Mouse (Mus musculus) embryonic facial prominence, embryonic 10.5 days (tissue): ENCODE results near the gene Myh9. TPM values are rescaled to one million over a fixed set of nuclear protein-coding genes. Genes with fewer than 3 reads are reported as not detected.

Source experiments
- DNase-seq: peaks from one replicate; pipeline ENCODE4 v3.0.0-alpha.2; 2017; ENCODE audit warnings: low spot score
- H3K27ac ChIP-seq: fragments of 300-500 bp; sonication (generic); replicated peaks from 2 replicates; pipeline ENCODE4 v1.5.1; 2016; ENCODE audit warnings: mild to moderate bottlenecking
- H3K27me3 ChIP-seq: fragments of 300-500 bp; sonication (generic); replicated peaks from 2 replicates; pipeline ENCODE4 v1.6.1; 2016; ENCODE audit warnings: low read depth, mild to moderate bottlenecking; ENCODE audit not compliant: poor library complexity, severe bottlenecking
- H3K36me3 ChIP-seq: fragments of 300-500 bp; sonication (generic); replicated peaks from 2 replicates; pipeline ENCODE4 v1.6.1; 2016; ENCODE audit warnings: mild to moderate bottlenecking, moderate library complexity
- H3K4me1 ChIP-seq: fragments of 300-500 bp; sonication (generic); 2 replicates; pipeline ENCODE4 v1.6.1; 2016
- H3K4me3 ChIP-seq: fragments of 300-500 bp; sonication (generic); 2 replicates; pipeline ENCODE4 v1.5.1; 2016; ENCODE audit warnings: mild to moderate bottlenecking, moderate library complexity
- H3K9me3 ChIP-seq: fragments of 300-500 bp; sonication (generic); 2 replicates; pipeline ENCODE4 v1.6.1; 2016; ENCODE audit warnings: mild to moderate bottlenecking
- WGBS: fragments of 180-500 bp; shearing (Covaris S2); methylation state at CpG from one replicate; pipeline ENCODE4 v1.1.7; 2016; 5-methylcytosine and 5-hydroxymethylcytosine counted together
- polyA plus RNA-seq: library from polyadenylated mRNA; unstranded; fragments of >200 nt; fragmentation: Nextera tagmentation; extraction: Ambion mirVana; gene quantifications from 2 replicates; pipeline ENCODE4 v1.2.1, GENCODE M21; 2016

Gene Myh9
- polyA plus RNA-seq, 1 experiment from 2014 or later, result 46.9 TPM

DNA sequence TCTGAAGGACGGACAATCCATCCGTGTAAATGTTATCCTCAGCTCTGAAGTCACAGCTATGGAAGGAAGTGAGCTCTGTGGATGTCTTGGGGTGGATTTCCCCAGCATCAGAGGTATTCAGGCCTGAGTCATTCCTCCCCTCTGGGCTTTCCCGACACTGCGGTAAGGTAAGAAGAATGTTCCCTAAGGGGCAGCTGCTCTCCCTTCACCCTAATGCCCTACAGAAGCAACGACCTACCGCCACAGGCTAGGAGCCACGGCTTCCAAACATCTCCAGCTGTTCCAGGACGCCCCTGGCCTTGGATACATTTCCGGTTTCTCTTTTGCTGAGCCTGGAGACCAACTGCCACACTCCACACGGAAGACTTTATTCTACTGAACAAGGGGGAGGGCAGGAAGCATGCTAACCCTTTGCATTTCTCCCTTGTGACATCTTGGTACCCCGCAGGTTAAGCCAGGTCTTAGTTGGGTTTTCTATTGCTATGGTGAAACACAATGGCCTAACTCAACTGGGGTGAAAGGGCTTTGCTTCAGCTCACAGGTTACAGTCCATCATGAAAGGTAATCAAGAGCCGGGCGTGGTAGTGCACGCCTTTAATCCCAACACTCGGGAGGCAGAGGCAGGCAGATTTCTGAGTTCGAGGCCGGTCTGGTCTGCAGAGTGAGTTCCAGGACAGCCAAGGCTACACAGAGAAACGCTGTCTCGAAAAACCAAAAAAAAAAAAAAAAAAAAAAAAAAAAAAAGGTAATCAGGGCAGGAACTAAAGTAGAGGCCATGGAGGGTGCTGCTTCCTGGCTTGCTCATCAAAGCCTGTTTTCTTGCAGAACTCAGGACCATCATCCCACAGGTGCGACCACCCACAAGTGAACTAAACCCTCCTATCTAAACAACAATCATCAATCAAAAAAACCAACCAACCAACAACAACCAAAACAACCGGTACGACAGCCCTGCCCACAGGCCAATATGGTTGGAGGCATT, 21.3 kb upstream of the Myh9 start:
- WGBS, result 88% methylated on average over 22 of the region's 22 CpGs
- Histone ChIP-seq H3K9me3 (no peaks in the 10 kb centered on the region), H3K27ac (no peak overlapping the region), H3K27me3 (no peaks in the 10 kb centered on the region), H3K36me3 (no peaks in the 10 kb centered on the region), H3K4me3 (no peak overlapping the region), H3K4me1 (peaks cover 8% of the 10 kb centered on the region)
- DNase-seq, result no peak

DNA sequence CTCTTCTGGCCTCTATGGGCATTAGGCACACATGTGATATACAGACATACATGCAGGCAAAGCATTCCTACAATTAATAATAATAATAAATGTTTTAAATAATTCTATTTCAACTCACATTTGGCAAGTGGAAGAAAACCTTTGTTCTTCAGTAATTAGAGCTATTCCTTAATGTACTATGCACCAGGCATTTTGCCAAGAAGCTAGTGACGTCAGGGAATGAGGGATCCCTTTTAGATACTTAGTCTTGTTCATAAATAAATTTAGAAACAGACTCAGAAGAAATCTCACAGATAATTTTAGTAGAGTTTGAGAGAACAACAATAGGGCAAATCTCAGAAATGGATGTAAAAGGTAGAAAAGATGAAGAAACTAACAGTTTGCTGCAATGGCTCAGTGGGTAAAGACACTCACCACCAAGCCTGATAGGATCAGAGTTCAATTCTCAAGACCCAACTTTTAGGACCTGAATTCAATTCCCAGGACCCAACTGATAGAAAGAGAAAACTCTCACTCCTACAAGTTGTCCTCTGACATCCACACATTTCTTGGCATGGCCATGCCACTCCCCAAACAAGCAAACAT, 18.2 kb upstream of the Myh9 start:
- Histone ChIP-seq H3K27ac (no peak overlapping the region), H3K4me3 (no peak overlapping the region), H3K9me3 (no peaks in the 10 kb centered on the region), H3K4me1 (peaks cover 15% of the 10 kb centered on the region), H3K36me3 (no peaks in the 10 kb centered on the region), H3K27me3 (no peaks in the 10 kb centered on the region)
- no peak for DNase-seq
- WGBS, result 84% methylated on average over 1 of the region's 1 CpGs

DNA sequence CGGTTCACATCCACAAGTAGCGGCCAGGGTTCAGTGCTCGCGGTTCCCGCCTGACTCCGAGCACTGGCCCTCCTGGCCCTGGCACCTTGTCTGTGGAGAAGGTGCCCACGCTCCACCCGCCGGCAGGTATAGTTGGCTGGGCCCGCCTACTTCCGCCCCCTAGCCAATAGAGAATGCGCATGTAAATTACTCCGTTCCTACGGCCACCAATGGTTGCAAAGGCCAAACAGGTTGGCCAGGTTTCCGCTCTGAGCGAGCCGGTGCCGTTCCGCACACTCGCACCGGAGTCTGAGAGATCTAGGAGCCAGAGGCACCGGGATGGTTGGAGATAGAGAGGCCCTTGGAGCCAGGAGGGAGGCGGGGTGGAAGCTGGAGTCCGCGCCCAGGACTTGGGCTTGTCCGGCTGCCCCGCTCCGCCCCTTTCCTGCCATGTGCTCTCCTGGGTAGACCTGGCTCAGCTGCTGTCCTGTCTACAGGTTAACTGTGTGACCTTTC, 15.7 kb upstream of the Myh9 start:
- Histone ChIP-seq H3K27me3 (no peaks in the 10 kb centered on the region), H3K36me3 (no peaks in the 10 kb centered on the region), H3K4me1 (peaks cover 15% of the 10 kb centered on the region), H3K4me3 (peak overlapping the region; percentile 67), H3K9me3 (no peaks in the 10 kb centered on the region), H3K27ac (peak overlapping the region; percentile 75)
- peak; percentile 84 for DNase-seq
- WGBS, result 2% methylated on average over 28 of the region's 28 CpGs

DNA sequence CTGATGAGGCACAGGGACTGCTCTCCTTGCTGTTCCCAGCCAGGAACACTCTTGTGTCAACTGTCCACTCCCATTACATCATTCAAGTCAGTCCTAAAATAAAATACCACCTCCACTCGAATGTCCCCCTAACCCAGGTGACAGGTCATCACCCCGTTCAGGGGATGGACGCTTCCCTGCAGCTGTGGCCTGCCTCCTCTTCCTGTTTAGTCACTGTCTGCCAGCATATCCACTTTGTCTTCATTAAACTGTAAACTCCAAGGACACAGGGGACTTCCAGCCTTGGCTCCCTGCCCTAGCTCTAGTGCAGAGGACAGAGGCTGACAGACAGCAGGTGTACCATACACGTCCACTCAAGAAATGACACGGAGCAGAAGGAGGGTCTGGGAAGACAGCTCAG, 14.6 kb upstream of the Myh9 start:
- Histone ChIP-seq H3K27me3 (no peaks in the 10 kb centered on the region), H3K36me3 (no peaks in the 10 kb centered on the region), H3K4me1 (peaks cover 15% of the 10 kb centered on the region), H3K9me3 (no peaks in the 10 kb centered on the region), H3K4me3 (no peak overlapping the region), H3K27ac (no peak overlapping the region)
- 71% methylated on average over 5 of the region's 5 CpGs for WGBS
- DNase-seq, result no peak

DNA sequence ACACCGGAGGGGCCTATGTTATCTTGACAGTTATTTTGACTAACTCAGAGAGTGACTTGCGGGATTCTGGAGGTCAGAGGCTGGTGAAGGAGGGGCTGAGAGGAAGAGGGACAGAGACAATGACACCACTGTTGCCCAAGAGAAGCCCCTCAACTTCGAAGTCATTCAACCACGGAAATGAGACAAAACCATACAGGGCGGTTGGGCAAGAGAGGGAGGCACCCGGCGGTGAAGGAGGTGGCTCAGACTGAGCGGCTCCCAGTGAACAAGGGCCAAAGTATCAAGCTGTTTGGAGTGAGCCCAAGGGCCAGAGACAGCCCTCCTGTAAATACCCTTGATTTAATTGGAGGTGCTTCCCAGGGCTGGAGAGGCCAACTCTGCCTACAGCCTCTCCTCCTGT, 13.3 kb upstream of the Myh9 start:
- Histone ChIP-seq H3K27me3 (no peaks in the 10 kb centered on the region), H3K36me3 (no peaks in the 10 kb centered on the region), H3K4me1 (peaks cover 21% of the 10 kb centered on the region), H3K4me3 (no peak overlapping the region), H3K27ac (no peak overlapping the region; the same call in 1 of the 2 replicates), H3K9me3 (no peaks in the 10 kb centered on the region)
- WGBS, result 35% methylated on average over 8 of the region's 8 CpGs
- no peak for DNase-seq

DNA sequence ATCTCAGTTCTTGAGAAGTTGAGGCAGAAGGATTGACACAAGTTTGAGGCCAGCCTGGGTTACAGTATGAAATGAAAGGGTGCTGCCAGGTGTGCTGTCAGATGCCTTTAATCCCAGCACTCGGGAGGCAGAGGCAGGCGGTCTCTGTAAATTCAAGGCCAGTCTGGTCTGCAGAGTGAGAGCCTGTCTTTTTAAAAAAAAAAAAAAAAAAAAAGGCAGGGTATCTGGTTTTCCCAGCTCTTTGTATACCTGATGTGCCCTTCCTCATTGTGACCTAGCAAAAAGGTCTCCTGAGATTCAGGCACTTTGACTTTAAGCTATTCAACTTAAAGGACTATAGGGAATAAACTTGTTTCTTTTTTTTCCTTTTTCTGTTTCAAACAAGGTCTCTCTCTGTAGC, 10.0 kb upstream of the Myh9 start:
- no peaks in the 10 kb centered on the region for H3K9me3 ChIP-seq
- H3K27me3 ChIP-seq, result no peaks in the 10 kb centered on the region
- no peak overlapping the region for H3K4me3 ChIP-seq
- H3K36me3 ChIP-seq, result no peaks in the 10 kb centered on the region
- peaks cover 24% of the 10 kb centered on the region for H3K4me1 ChIP-seq
- 86% methylated on average over 2 of the region's 2 CpGs for WGBS
- no peak for DNase-seq
- no peak overlapping the region for H3K27ac ChIP-seq

DNA sequence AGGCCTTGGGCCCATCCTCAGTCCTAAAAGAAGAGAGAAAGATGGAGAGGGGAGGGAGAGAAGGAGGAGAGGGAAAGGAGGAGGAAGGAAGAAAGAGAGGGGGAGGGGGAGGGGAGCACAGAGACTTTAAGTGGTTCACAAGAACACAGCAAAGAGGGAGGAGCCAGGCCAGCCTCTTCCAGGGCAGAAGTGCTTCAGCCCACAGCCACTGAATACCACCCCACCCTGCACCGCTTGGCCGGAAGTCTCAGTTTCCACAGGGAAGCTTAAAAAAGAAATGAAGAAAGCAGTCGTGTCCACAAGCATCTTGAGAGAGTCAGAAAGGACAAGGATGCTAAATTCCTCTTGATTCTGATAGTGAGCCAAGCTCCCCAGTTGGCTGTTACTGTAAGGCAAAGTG, 9.2 kb upstream of the Myh9 start:
- Histone ChIP-seq H3K4me1 (peaks cover 19% of the 10 kb centered on the region), H3K27ac (no peak overlapping the region), H3K27me3 (no peaks in the 10 kb centered on the region), H3K36me3 (no peaks in the 10 kb centered on the region), H3K9me3 (no peaks in the 10 kb centered on the region), H3K4me3 (no peak overlapping the region)
- no peak for DNase-seq
- 39% methylated on average over 3 of the region's 3 CpGs for WGBS

DNA sequence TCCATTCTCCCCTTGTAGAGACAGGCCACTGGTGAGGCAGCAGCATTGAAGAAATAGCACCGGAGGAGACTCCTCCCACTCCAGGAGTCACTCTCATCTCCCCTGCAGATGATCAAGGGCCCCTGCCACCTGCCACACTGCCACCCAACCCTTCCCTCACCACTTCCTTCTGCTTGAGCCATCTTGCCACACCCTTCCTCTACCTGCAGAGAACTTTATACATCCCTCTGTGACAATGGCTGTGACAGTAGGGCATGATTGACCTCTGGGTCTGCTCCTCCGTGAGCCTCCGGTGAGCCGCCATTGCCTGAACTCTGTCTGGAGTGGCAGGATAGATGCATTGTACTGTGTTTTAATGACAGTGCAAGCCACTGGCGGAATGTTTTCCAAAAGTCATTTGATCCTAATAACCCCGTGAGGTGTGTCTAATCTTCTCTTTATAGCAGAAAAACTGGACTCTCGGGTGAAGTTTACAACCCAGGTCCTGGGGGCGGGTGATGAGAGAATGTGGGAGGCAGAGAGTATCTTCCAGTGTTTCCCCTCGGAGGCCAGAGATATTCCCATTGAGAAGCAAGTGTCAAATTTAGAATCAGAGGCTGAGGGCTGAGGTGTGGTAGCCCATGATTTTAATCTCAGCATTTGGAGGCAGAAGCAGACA, 7.7 kb upstream of the Myh9 start:
- no peaks in the 10 kb centered on the region for H3K36me3 ChIP-seq
- no peak overlapping the region for H3K4me3 ChIP-seq
- no peaks in the 10 kb centered on the region for H3K27me3 ChIP-seq
- H3K27ac ChIP-seq, result no peak overlapping the region
- WGBS, result 81% methylated on average over 9 of the region's 9 CpGs
- no peaks in the 10 kb centered on the region for H3K9me3 ChIP-seq
- no peak for DNase-seq
- H3K4me1 ChIP-seq, result peaks cover 19% of the 10 kb centered on the region

DNA sequence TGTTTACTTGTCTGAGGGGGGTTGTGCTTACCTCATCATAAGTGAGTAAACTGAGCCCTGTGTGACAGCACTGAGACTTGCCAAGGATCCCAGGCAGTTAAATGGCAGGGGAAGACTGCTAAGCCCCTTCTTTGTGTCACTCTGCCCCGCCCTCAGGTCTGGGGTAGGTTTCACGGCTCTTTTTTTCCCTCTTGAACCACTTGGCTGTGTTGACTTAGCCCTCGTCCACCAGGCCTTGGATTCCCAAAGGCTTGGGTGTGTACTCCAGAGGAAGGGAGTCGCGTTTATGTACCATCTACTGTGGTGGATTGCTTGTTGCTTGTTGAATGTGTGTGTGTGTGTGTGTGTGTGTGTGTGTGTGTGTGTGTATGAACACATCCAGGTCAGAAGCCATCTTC, 7.1 kb upstream of the Myh9 start:
- 63% methylated on average over 5 of the region's 5 CpGs for WGBS
- DNase-seq, result no peak
- H3K27me3 ChIP-seq, result no peaks in the 10 kb centered on the region
- no peak overlapping the region; the same call in 1 of the 2 replicates for H3K27ac ChIP-seq
- no peaks in the 10 kb centered on the region for H3K9me3 ChIP-seq
- H3K36me3 ChIP-seq, result no peaks in the 10 kb centered on the region
- H3K4me1 ChIP-seq, result peaks cover 19% of the 10 kb centered on the region
- H3K4me3 ChIP-seq, result no peak overlapping the region

DNA sequence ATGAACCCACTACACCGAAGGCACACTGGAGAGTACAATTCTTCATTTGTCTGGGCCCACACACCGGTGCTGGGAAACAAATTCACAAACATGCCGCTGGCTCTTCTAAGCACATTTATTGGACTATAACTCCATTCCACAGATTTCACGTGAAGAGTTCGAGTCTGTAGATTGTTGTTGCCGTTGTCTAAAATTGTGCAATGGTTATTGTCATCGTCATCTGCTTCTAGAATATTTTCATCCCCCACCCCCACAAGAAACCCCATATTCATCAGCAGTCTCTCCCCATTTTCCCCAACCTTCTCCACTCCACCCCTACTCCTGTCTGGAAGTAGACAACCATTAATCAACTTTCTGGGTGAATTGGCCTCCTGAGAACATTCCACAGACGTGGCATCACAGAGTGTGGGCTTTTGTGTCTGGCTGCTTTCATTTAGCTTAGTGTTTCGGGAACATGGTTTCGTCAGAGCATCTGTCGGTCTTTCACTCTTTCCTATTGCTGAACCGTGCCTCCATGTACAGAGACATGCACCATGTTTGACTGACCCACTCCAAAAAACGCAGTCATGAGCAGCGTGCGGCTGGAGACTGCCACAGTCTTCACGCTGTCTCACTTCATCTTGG, 6.6 kb upstream of the Myh9 start:
- Histone ChIP-seq H3K27me3 (no peaks in the 10 kb centered on the region), H3K4me3 (no peak overlapping the region), H3K4me1 (peaks cover 19% of the 10 kb centered on the region), H3K27ac (no peak overlapping the region; the same call in 1 of the 2 replicates), H3K9me3 (no peaks in the 10 kb centered on the region), H3K36me3 (no peaks in the 10 kb centered on the region)
- no peak for DNase-seq
- 91% methylated on average over 16 of the region's 16 CpGs for WGBS

DNA sequence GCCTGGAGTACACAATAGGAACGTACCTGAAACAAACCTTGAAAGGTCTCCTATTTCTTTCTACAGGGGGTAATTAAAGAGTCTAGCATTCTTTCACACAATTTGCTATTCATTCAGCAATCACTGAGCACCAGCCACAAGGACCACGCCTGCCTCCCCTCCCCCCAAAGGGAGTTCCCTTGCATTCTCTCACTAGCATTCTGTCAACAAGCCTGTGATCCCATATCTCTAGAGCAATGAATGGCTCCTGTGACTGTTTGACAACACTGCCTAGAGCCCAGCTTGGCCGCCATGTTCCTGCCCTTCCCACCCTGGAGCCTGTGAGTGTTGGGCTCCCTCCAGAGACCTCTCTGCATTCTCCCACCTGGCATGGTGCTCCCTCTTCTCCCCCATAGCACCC, 5.9 kb upstream of the Myh9 start:
- Histone ChIP-seq H3K27ac (no peak overlapping the region), H3K4me1 (peaks cover 19% of the 10 kb centered on the region), H3K27me3 (no peaks in the 10 kb centered on the region), H3K9me3 (no peaks in the 10 kb centered on the region), H3K4me3 (no peak overlapping the region), H3K36me3 (no peaks in the 10 kb centered on the region)
- 54% methylated on average over 3 of the region's 3 CpGs for WGBS
- DNase-seq, result no peak

DNA sequence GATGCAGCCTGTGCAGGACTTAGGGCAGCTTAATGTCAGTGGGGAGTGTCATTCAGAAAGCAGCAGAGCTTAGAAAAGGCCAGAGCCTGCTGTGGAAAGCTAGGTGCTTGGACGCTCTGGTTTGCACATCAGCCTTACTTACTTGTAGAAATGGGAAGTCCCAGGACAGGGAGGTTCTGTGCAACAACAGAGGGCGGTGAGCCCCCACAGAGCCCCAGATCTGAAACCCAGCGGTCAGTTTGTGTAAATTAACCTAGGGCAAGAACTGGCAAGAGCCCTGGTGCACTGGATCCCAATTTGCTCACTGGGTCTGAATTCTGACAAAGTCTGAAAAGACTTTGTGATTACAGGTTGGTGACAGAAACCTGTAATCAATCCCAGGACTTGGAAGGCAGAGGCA, 5.1 kb upstream of the Myh9 start:
- Histone ChIP-seq H3K4me3 (no peak overlapping the region), H3K4me1 (peaks cover 19% of the 10 kb centered on the region), H3K27ac (no peak overlapping the region), H3K27me3 (no peaks in the 10 kb centered on the region), H3K9me3 (no peaks in the 10 kb centered on the region), H3K36me3 (no peaks in the 10 kb centered on the region)
- DNase-seq, result no peak
- WGBS, result 80% methylated on average over 3 of the region's 3 CpGs
